Mouse (Mus musculus) embryonic facial prominence, embryonic 12.5 days (tissue): ENCODE measurements around the gene Ifitm10. TPM values are rescaled to one million over a fixed set of nuclear protein-coding genes. Genes with fewer than 3 reads are reported as not detected.
A peak's percentile ranks its signal among the peaks of the same experiment; 100 is the strongest.

Experiments
- ATAC-seq: fragments of 200-750 bp; cut with Nextera tagmentation; 2 replicates; pipeline ENCODE4 v1.8.0; 2017; ENCODE audit not compliant: insufficient number of reproducible peaks, insufficient read depth, low FRiP score, low TSS enrichment
- H3K27ac ChIP-seq: fragments of 300-500 bp; sonication (generic); 2 replicates; pipeline ENCODE4 v1.5.1; 2016; ENCODE audit warnings: mild to moderate bottlenecking
- H3K27me3 ChIP-seq: fragments of 300-500 bp; sonication (generic); 2 replicates; pipeline ENCODE4 v1.6.1; 2016; ENCODE audit warnings: mild to moderate bottlenecking, moderate library complexity
- H3K36me3 ChIP-seq: fragments of 300-500 bp; sonication (generic); 2 replicates; pipeline ENCODE4 v1.6.1; 2016; ENCODE audit warnings: mild to moderate bottlenecking
- H3K4me1 ChIP-seq: fragments of 300-500 bp; sonication (generic); 2 replicates; pipeline ENCODE4 v1.6.1; 2016
- H3K4me2 ChIP-seq: fragments of 300-500 bp; sonication (generic); replicated peaks from 2 replicates; pipeline ENCODE4 v1.6.1; 2016; ENCODE audit warnings: mild to moderate bottlenecking, moderate library complexity
- H3K4me3 ChIP-seq: fragments of 300-500 bp; sonication (generic); 2 replicates; pipeline ENCODE4 v1.5.1; 2016; ENCODE audit warnings: mild to moderate bottlenecking
- H3K9ac ChIP-seq: fragments of 300-500 bp; sonication (generic); 2 replicates; pipeline ENCODE4 v1.6.1; 2016; ENCODE audit warnings: mild to moderate bottlenecking, moderate library complexity
- H3K9me3 ChIP-seq: fragments of 300-500 bp; sonication (generic); 2 replicates; pipeline ENCODE4 v1.6.1; 2016; ENCODE audit warnings: mild to moderate bottlenecking, moderate library complexity
- WGBS: fragments of 180-500 bp; shearing (Covaris S2); methylation state at CpG from one replicate; pipeline ENCODE4 v1.1.7; 2016; 5-methylcytosine and 5-hydroxymethylcytosine counted together
- polyA plus RNA-seq: library from polyadenylated mRNA; unstranded; fragments of >200 nt; fragmentation: Nextera tagmentation; extraction: Ambion mirVana; gene quantifications from 2 replicates; pipeline ENCODE4 v1.2.1, GENCODE M21; 2016

The Ifitm10 gene
- polyA plus RNA-seq, 1 experiment from 2014 or later, result 2.3 TPM

DNA sequence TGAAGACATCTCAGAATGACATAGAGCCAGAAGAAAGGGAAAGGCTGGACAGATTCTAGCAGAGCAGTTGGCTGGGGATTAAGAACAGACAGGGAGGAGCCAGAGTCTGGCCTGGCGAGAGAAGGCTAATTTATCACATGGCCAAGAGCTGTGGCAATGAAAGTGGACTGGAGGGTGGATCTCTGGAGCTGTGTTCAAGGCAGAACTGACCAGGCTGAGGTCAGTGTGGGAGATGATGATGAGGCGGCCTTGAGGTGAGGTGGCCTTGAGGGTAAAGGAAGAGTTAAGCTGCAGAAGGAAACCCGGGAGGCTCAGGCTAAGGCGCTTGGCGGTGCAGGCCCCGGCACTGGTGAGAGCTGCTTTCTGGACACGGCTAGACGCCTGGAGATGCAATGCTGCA, 14.4 kb downstream of the Ifitm10 start:
- no peak overlapping the region for H3K4me2 ChIP-seq
- H3K4me1 ChIP-seq, result 0 out of 2 replicates have a peak, but pooled peaks cover 3% of the 10 kb centered on the region
- no peaks in the 10 kb centered on the region for H3K9me3 ChIP-seq
- 77% methylated on average over 8 of the region's 8 CpGs for WGBS
- H3K4me3 ChIP-seq, result no peak overlapping the region
- no peaks in the 10 kb centered on the region for H3K36me3 ChIP-seq
- no peak overlapping the region for H3K9ac ChIP-seq
- H3K27ac ChIP-seq, result no peak overlapping the region
- H3K27me3 ChIP-seq, result peaks cover 3% of the 10 kb centered on the region; the same call in 1 of the 2 replicates
- no peak for ATAC-seq

DNA sequence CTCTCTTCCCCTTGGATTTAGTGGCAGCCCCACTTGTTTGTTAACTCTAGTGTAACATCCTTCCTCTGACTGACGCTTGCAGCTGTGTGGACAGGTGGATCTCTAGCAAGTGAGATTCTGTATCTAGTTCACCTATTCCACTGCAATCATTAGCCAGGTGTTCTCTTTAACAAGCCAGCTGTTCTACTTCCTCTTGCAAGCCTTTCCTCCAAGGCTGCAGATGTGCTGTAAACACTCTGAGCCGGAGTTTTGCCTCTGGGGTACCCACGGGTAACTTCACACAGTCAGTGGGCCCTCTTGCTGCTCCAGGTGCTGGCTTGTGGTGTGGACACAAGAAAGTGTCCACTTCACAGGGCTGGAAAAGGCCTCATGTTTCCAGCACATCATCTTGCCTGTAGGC, 16.0 kb downstream of the Ifitm10 start:
- no peak overlapping the region for H3K4me2 ChIP-seq
- peaks cover 3% of the 10 kb centered on the region; the same call in 1 of the 2 replicates for H3K27me3 ChIP-seq
- no peak overlapping the region for H3K27ac ChIP-seq
- ATAC-seq, result no peak
- H3K4me3 ChIP-seq, result no peak overlapping the region
- 0 out of 2 replicates have a peak, but pooled peaks cover 3% of the 10 kb centered on the region for H3K4me1 ChIP-seq
- H3K9me3 ChIP-seq, result no peaks in the 10 kb centered on the region
- no peaks in the 10 kb centered on the region for H3K36me3 ChIP-seq
- H3K9ac ChIP-seq, result no peak overlapping the region
- 78% methylated on average over 3 of the region's 3 CpGs for WGBS

DNA sequence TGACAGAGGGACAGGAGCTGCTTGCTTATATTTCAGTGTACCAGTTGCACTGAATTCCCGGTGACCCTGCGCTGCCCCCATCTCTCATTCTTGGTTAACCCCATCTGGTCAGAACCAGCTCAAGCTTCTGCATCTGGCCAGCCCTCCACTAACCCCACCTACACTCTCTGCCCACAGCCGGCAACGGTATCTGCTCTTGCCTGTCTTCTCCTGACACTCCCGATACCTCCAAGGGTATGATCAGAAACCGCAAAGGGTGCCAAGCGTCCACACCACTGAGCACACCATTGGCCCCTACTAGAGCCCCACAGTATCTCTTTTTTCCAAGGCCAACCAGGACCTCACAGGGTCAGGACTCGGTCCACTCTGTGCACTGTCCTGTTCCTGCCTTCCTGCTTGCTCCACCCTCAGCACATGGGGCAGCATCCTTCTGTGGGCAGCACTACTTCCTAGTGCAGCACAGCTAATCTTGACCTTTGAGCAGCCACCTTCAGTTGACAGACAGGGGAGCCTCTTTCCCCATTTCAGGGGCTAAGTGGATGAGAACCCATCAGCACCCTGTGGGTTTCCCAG, 18.8 kb downstream of the Ifitm10 start:
- no peak overlapping the region for H3K4me2 ChIP-seq
- no peaks in the 10 kb centered on the region for H3K27me3 ChIP-seq
- peaks cover 11% of the 10 kb centered on the region; the same call in 1 of the 2 replicates for H3K4me1 ChIP-seq
- no peaks in the 10 kb centered on the region for H3K9me3 ChIP-seq
- H3K9ac ChIP-seq, result no peak overlapping the region
- peak; percentile 26; the same call in 1 of the 2 replicates for ATAC-seq
- WGBS, result 66% methylated on average over 8 of the region's 8 CpGs
- H3K4me3 ChIP-seq, result no peak overlapping the region
- no peaks in the 10 kb centered on the region for H3K36me3 ChIP-seq
- no peak overlapping the region for H3K27ac ChIP-seq

DNA sequence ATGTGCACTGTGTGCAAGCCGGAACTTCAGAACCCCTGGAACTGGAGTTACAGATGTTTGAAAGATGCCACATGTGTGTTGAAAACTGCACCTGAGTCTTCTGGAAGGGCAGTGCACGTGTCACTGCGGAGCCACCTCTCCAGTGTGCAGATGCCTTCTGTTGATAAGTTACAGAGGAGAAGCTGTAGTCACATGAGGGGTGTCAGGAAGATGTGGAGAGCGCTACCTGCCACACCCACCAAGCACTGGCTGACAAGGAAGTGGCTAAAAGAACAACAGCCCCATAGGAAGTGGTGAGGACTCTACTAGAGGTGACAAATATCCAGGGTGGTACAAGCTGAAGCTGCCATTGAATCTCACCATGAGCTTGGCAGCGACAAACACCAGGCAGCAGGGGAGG, 19.7 kb downstream of the Ifitm10 start:
- 72% methylated on average over 5 of the region's 5 CpGs for WGBS
- H3K9me3 ChIP-seq, result no peaks in the 10 kb centered on the region
- no peak for ATAC-seq
- H3K36me3 ChIP-seq, result no peaks in the 10 kb centered on the region
- no peaks in the 10 kb centered on the region for H3K27me3 ChIP-seq
- H3K27ac ChIP-seq, result no peak overlapping the region
- H3K4me3 ChIP-seq, result no peak overlapping the region
- H3K4me2 ChIP-seq, result no peak overlapping the region
- H3K9ac ChIP-seq, result no peak overlapping the region
- H3K4me1 ChIP-seq, result peaks cover 11% of the 10 kb centered on the region

DNA sequence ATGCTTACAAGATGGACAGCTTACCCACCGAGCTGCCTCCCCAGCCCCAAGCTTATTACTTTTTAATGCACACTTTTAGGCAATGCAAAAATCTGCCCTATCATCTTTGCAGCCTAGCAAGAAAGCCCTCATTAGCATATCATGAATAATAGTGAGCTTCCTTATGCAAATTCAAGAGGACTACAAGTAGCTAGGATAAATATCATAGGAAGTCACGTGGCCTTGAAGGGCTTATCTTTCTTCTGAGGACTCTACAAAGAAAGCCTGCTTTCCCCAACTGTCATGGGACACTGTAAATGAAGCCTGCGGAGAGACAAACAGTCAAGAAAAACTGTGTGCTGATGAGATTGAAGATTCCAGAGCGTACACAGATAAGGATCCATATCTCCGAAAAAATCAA, 22.0 kb downstream of the Ifitm10 start:
- Histone ChIP-seq H3K4me2 (no peak overlapping the region), H3K4me1 (peaks cover 8% of the 10 kb centered on the region), H3K27me3 (no peaks in the 10 kb centered on the region), H3K9me3 (no peaks in the 10 kb centered on the region), H3K9ac (no peak overlapping the region), H3K4me3 (no peak overlapping the region), H3K36me3 (no peaks in the 10 kb centered on the region), H3K27ac (no peak overlapping the region)
- 77% methylated on average over 5 of the region's 5 CpGs for WGBS
- no peak for ATAC-seq

DNA sequence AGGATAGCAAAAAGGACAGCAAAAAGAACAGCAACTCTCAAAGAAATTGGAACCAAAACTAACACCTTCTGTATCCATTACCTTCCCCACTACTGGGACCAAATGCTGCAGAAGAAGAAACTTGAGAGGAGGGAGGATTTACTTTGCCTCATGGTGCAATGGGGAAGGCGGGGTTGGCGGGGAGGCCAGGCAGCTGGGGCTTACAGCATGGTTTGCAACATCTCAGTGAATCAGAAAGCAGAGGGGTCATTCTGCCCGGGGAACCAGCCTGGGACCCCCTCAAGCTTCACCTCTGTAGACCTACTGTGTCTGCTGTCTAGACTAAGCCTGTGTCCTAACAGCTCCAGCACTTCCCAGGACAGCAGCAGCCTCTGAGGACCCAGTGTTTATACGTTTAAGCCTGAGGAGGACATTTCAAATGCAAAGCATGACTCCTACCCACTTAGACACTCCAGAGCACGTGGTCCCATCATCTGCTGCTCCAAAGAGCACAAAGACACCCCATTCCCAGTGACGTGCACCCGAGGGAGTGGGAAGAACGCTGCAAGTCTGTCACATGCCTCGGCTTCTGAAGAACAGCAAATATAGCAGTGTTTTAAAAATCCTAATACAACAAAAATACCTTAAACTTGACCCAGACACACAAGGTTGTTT, 24.1 kb downstream of the Ifitm10 start:
- Histone ChIP-seq H3K36me3 (no peaks in the 10 kb centered on the region), H3K4me1 (peaks cover 8% of the 10 kb centered on the region), H3K9ac (no peak overlapping the region), H3K4me2 (0 out of 2 replicates have a peak overlapping the region, but pooled peaks have one; percentile 16), H3K27me3 (no peaks in the 10 kb centered on the region), H3K9me3 (no peaks in the 10 kb centered on the region), H3K27ac (peak overlapping the region; percentile 43), H3K4me3 (no peak overlapping the region)
- 0 out of 2 replicates have a peak, but pooled peaks have one; percentile 32 for ATAC-seq
- WGBS, result 30% methylated on average over 9 of the region's 9 CpGs

DNA sequence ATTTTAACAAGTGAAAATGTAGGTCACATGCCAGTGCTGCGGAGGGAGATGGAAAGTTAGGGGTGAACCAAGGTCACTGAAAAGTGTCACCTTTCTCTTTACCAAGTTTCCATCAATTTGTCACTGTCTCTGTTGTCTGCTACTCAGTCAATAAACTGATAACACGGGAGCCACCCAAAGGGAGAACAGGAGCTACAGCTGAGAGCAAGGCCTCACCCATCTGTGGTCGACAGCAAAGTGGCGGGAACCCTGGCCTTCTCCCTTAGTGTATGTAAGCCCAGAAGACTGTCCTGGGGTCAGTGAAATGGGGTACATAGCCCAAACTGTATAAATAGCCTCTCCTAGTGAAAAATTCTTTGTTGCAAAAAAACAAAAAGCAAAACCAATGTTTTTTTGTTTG, 26.0 kb downstream of the Ifitm10 start:
- H3K4me3 ChIP-seq, result no peak overlapping the region
- H3K36me3 ChIP-seq, result no peaks in the 10 kb centered on the region
- no peak overlapping the region for H3K9ac ChIP-seq
- no peak overlapping the region for H3K4me2 ChIP-seq
- H3K27me3 ChIP-seq, result no peaks in the 10 kb centered on the region
- ATAC-seq, result no peak
- no peak overlapping the region for H3K27ac ChIP-seq
- H3K4me1 ChIP-seq, result peaks cover 8% of the 10 kb centered on the region
- 70% methylated on average over 4 of the region's 4 CpGs for WGBS
- H3K9me3 ChIP-seq, result no peaks in the 10 kb centered on the region

DNA sequence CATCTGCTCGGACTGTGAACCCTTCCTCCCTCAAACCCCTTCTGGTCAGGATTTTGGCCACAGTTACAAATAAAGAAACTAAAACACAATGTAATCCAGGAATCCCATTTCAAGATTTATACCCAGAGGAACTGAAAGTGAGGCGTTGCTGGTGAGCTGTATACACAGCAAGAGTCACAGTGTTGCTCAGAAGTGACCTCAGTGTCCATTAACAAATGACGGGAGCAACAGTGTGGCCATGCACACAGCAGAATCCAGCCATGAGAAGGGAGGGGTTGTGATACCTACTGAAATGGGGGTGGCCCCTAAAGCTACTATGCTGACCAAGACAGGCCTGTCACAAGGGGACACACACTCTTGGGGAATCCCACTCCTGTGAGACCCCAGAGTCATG, 31.3 kb downstream of the Ifitm10 start:
- WGBS, result 60% methylated on average over 3 of the region's 3 CpGs
- Histone ChIP-seq H3K9ac (no peak overlapping the region), H3K36me3 (no peaks in the 10 kb centered on the region), H3K4me3 (no peak overlapping the region), H3K27ac (no peak overlapping the region), H3K4me2 (no peak overlapping the region), H3K27me3 (no peaks in the 10 kb centered on the region), H3K9me3 (no peaks in the 10 kb centered on the region), H3K4me1 (peaks cover 12% of the 10 kb centered on the region; the same call in 1 of the 2 replicates)
- ATAC-seq, result no peak

DNA sequence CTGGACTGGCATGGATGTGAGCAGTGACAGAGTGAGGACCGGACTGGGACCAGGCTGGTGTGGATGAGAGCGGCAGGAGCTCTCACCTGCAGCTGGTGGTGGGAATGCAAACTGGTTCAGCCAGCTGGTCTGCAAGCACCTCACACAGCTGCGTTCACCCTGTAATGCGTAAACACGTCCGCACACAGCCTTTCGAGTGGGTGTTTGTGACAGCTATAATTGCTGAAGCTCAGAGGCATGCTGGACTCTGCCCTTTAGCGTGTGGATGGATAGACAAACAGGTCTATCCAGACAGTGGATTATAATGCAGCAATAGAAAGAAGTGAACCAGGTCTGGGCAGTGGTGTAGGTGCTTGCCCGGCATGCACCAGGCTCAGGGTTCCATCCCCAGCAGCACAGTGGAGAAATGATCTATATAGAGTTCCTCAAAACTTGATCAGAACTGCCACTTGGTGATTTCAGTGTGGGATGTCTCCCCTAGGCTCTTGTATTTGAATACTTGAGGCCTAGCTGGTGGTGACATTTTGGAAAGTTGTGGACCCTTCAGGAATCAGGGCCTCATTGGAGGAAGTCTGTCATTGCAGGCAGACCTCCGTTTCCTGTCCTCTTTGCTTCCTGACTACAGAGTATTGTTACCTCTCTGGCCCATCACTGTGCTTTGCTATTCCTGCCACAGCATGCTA, 31.8 kb downstream of the Ifitm10 start:
- Histone ChIP-seq H3K27ac (peak overlapping the region; percentile 50; the same call in 1 of the 2 replicates), H3K36me3 (no peaks in the 10 kb centered on the region)

DNA sequence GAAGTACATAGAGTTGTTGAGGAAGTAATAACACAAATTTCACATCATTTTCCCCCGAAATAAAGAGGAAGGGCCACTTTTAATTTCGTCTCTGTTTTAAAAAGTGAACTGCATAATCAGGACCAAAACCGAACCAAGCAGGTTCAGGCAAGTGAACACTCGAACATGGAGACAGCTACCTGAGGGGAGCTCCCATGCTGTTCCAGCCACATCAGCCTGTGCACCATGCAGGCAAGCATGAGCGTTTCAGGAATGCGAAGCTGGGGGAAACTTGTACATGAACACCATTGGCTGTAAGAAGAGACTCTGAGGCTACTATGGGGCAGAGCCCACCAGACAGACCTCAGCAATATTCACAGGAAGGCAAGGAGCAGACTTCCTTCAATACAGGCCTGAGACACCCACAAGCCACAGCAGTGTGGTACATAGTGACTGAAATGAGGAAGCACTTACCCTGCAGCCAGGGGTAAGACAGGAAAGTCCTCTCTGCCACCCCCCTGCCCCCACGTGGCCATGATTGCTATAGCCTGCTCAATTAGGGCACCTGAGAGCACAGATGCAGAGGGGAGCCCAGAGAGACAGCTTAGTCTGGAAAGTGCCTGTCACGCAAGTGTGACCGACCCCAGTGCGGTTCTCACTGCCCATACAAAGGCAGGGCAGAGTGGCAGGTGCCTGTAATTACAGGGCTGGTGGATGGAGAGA, 33.1 kb downstream of the Ifitm10 start:
- 0 out of 2 replicates have a peak overlapping the region, but pooled peaks have one; percentile 13 for H3K27ac ChIP-seq
- no peaks in the 10 kb centered on the region for H3K9me3 ChIP-seq

More for the DNA sequence above, 31.8 kb downstream of the Ifitm10 start:
- no peak for ATAC-seq
- 69% methylated on average over 10 of the region's 10 CpGs for WGBS
- Histone ChIP-seq H3K9me3 (no peaks in the 10 kb centered on the region), H3K27me3 (no peaks in the 10 kb centered on the region), H3K9ac (no peak overlapping the region), H3K4me1 (peaks cover 12% of the 10 kb centered on the region; the same call in 1 of the 2 replicates), H3K4me2 (no peak overlapping the region), H3K4me3 (no peak overlapping the region)

DNA sequence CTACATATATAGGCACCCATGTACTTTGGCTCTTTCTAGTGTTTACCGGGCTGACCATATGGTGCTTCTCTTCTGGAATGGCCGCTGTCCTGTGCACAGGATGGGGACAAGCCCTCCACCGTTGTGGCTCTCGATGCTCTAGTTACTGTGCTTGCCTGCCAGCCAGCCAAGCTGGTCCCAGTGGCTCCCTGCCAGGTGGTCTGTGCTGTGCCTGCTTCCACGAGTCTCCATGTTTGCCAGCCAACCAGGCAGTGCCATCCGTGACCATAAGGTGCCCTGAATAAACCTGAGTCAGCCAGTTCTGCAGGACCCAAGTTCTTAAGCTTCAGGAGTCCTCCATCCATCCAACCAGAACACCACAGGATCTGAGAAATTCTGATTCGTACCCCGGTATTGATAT, 38.4 kb downstream of the Ifitm10 start:
- ATAC-seq, result no peak
- Histone ChIP-seq H3K27ac (no peak overlapping the region), H3K9ac (no peak overlapping the region), H3K4me2 (no peak overlapping the region), H3K9me3 (no peaks in the 10 kb centered on the region), H3K36me3 (no peaks in the 10 kb centered on the region), H3K4me1 (peaks cover 10% of the 10 kb centered on the region; the same call in 1 of the 2 replicates), H3K27me3 (no peaks in the 10 kb centered on the region), H3K4me3 (no peak overlapping the region)
- WGBS, result 81% methylated on average over 8 of the region's 8 CpGs

More for the DNA sequence above, 33.1 kb downstream of the Ifitm10 start:
- H3K4me1 ChIP-seq, result peaks cover 12% of the 10 kb centered on the region; the same call in 1 of the 2 replicates
- WGBS, result 54% methylated on average over 10 of the region's 10 CpGs
- H3K4me2 ChIP-seq, result no peak overlapping the region
- H3K36me3 ChIP-seq, result no peaks in the 10 kb centered on the region
- no peaks in the 10 kb centered on the region for H3K27me3 ChIP-seq
- ATAC-seq, result peak; percentile 30; the same call in 1 of the 2 replicates
- no peak overlapping the region for H3K9ac ChIP-seq
- no peak overlapping the region for H3K4me3 ChIP-seq
